Mouse (Mus musculus) heart, adult 2 months (tissue): ENCODE data around the gene Alpl. TPM values are rescaled to one million over a fixed set of nuclear protein-coding genes. Genes with fewer than 3 reads are reported as not detected.

Experiments used
- DNase-seq, 2 experiments: peaks; one replicate each; pipeline ENCODE4 v3.0.0; 2021
- H3K27ac ChIP-seq: fragments of 200-600 bp; 2 replicates; pipeline ENCODE4 v1.8.1; 2022
- H3K27me3 ChIP-seq: fragments of 200-500 bp; 2 replicates; pipeline ENCODE4 v1.6.1; 2012; ENCODE audit warnings: mild to moderate bottlenecking, low read length, inconsistent platforms, mixed read lengths; ENCODE audit not compliant: control insufficient read depth, insufficient read depth
- H3K36me3 ChIP-seq: fragments of 200-500 bp; 2 replicates; pipeline ENCODE4 v1.6.1; 2012; ENCODE audit warnings: low read length, inconsistent platforms; ENCODE audit not compliant: control insufficient read depth, insufficient read depth
- H3K4me1 ChIP-seq: fragments of 200-500 bp; 2 replicates; pipeline ENCODE4 v1.6.1; 2011; ENCODE audit warnings: low read length; ENCODE audit not compliant: control insufficient read depth, insufficient read depth
- H3K4me3 ChIP-seq: fragments of 200-600 bp; 2 replicates; pipeline ENCODE4 v1.8.1; 2022
- H3K79me2 ChIP-seq: fragments of 200-500 bp; replicated peaks from 2 replicates; pipeline ENCODE4 v1.6.1; 2012; ENCODE audit warnings: mild to moderate bottlenecking, inconsistent platforms, low read length, moderate library complexity, mixed read lengths; ENCODE audit not compliant: control insufficient read depth, insufficient read depth
- H3K9ac ChIP-seq: fragments of 200-500 bp; 2 replicates; pipeline ENCODE4 v1.6.1; 2012; ENCODE audit warnings: low read depth, mild to moderate bottlenecking, control low read depth, inconsistent platforms, low read length, mixed read lengths
- CTCF ChIP-seq: fragments of 200-600 bp; IDR thresholded peaks from 2 replicates; pipeline ENCODE4 v1.8.1; 2022; ENCODE audit warnings: antibody characterized with exemption, mild to moderate bottlenecking, moderate library complexity
- EP300 ChIP-seq: fragments of 200-500 bp; IDR thresholded peaks from 2 replicates; pipeline ENCODE4 v1.6.1; 2011; ENCODE audit warnings: low read depth, low read length, control low read depth; ENCODE audit not compliant: insufficient read depth
- POLR2A ChIP-seq: fragments of 200-500 bp; IDR thresholded peaks from 2 replicates; pipeline ENCODE4 v1.6.1; 2011; ENCODE audit warnings: mild to moderate bottlenecking, low read depth, low read length, control low read depth; ENCODE audit not compliant: insufficient read depth
- WGBS: fragments of 180-500 bp; shearing (Covaris S2); methylation state at CpG from one replicate; pipeline ENCODE4 v1.1.7; 2018; 5-methylcytosine and 5-hydroxymethylcytosine counted together
- intact Hi-C: fragments of 180-260 bp; cut with DNase I; formaldehyde crosslinking; loops from one replicate; pipeline ENCODE4 v1.15.1; 2025
- polyA plus RNA-seq: library from polyadenylated mRNA; depleted of rRNA; stranded (reverse); fragments of >200 nt; gene quantifications from 2 replicates; pipeline ENCODE4 v1.2.3, GENCODE M21; 2012
- total RNA-seq, 2 experiments: library from RNA; stranded (reverse); gene quantifications; 2 replicates each; pipeline ENCODE4 v1.2.3; 2021

The Alpl gene
- total and polyA plus RNA-seq, 3 experiments: 33.2 to 64.8 (median 55.6) TPM

GRCm38 (mm10) chr4:137820721-137821120 is 24.5 kb upstream of the Alpl start:
- DNase-seq: peak in 1 of 2 experiments; percentile 35
- WGBS: 18% methylated on average over 3 of the region's 3 CpGs
- intact Hi-C loops: no loop called here

GRCm38 (mm10) chr4:137819487-137819886 is 23.3 kb upstream of the Alpl start:
- Histone ChIP-seq H3K4me3 (no peak overlapping the region), H3K4me1 (peaks cover 11% of the 10 kb centered on the region), H3K36me3 (no peaks in the 10 kb centered on the region), H3K27ac (peak overlapping the region; percentile 36), H3K27me3 (no peaks in the 10 kb centered on the region), H3K79me2 (no peaks in the 10 kb centered on the region), H3K9ac (no peak overlapping the region)
- intact Hi-C loops: no loop called here
- 58% methylated on average over 2 of the region's 2 CpGs for WGBS
- DNase-seq: no peak
- TF ChIP-seq CTCF (no peak), EP300 (no peak), POLR2A (no peak)

More at GRCm38 (mm10) chr4:137820721-137821120, 24.5 kb upstream of the Alpl start:
- Histone ChIP-seq H3K9ac (no peak overlapping the region), H3K27ac (peak overlapping the region; percentile 65), H3K36me3 (no peaks in the 10 kb centered on the region), H3K4me3 (no peak overlapping the region), H3K4me1 (peaks cover 8% of the 10 kb centered on the region), H3K27me3 (no peaks in the 10 kb centered on the region), H3K79me2 (no peaks in the 10 kb centered on the region)
- 0 out of 2 replicates have a peak, but pooled peaks have one; percentile 17 for TF ChIP-seq POLR2A
- peak; percentile 68; the same call in 1 of the 2 replicates for TF ChIP-seq EP300
- TF ChIP-seq CTCF: no peak

DNA sequence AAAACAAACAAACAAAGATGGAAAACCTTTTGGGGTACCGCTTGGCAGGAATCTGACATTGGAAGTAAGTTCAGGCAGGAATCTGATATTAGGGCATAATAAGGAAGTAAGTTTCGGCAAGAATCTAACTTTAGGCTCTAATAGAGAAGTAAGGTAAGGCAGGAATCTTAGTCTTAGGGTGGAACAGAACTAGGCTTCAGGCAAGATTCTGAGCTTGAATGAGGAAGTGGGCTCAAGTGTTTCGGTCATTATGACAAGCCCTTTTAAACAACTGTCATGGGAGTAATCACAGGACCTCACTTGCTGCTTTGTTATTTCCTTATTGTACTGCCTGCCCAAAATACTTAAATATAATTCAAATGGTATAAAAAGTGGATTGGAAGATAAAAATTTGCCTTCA is 22.2 kb upstream of the Alpl start:
- Histone ChIP-seq H3K27me3 (no peaks in the 10 kb centered on the region), H3K4me3 (no peak overlapping the region), H3K36me3 (no peaks in the 10 kb centered on the region), H3K9ac (no peak overlapping the region), H3K27ac (no peak overlapping the region), H3K4me1 (peaks cover 18% of the 10 kb centered on the region), H3K79me2 (no peaks in the 10 kb centered on the region)
- DNase-seq: no peak
- 69% methylated on average over 3 of the region's 3 CpGs for WGBS
- intact Hi-C loops: no loop called here
- TF ChIP-seq EP300: no peak
- no peak for TF ChIP-seq CTCF
- no peak for TF ChIP-seq POLR2A

DNA sequence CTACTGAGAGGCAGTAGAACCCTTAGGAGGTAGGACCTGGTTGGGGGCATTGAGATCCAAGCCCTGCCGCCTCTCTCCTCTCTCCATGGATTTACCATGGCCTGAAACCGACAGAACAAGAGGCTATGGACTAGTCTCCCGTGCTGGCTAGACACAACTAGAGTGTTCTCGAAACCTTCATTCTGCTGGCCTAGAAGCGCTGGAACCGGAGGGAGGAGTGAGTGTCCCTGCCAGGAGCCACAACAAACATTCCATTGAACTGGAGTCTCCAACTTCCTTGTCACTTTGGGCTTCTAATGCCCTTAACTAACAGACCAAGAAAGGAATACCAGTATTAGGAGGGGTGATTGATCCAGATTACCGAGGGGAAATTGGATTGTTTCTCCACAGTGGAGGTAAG is 20.0 kb upstream of the Alpl start:
- peak overlapping the region; percentile 24; the same call in 1 of the 2 replicates for H3K27ac ChIP-seq
- DNase-seq: peak in 1 of 2 experiments; percentile 39
- 45% methylated on average over 7 of the region's 7 CpGs for WGBS
- H3K4me1 ChIP-seq: peaks cover 22% of the 10 kb centered on the region
- intact Hi-C loops: no loop called here
- no peak overlapping the region for H3K9ac ChIP-seq
- no peaks in the 10 kb centered on the region for H3K36me3 ChIP-seq
- TF ChIP-seq CTCF: no peak
- TF ChIP-seq EP300: no peak
- TF ChIP-seq POLR2A: no peak
- no peaks in the 10 kb centered on the region for H3K27me3 ChIP-seq
- H3K79me2 ChIP-seq: no peaks in the 10 kb centered on the region
- no peak overlapping the region for H3K4me3 ChIP-seq

DNA sequence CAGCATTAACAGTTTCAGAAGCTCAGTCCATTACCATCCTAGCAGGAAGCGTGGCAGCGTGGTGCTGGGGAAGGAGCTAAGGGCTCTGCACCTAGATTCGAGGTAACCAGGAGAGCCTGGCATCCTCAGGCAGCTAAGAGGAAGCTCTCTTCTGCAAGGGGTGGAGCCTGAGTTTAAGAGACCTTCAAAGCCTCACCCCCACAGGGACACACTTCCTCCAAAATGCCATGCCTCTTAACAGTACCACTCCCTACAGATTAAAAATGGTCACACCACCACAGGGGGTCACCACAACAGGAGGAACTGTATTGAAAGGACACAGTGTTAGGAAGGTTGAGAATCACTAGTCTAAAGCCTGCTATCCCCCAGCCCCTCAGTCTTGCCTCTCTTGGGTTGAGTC is 19.3 kb upstream of the Alpl start:
- 79% methylated on average over 3 of the region's 3 CpGs for WGBS
- Histone ChIP-seq H3K9ac (no peak overlapping the region), H3K36me3 (no peaks in the 10 kb centered on the region), H3K79me2 (no peaks in the 10 kb centered on the region), H3K4me3 (no peak overlapping the region), H3K27me3 (no peaks in the 10 kb centered on the region), H3K27ac (no peak overlapping the region), H3K4me1 (peaks cover 20% of the 10 kb centered on the region)
- no peak for TF ChIP-seq POLR2A
- no peak for TF ChIP-seq EP300
- intact Hi-C loops: no loop called here
- no peak for DNase-seq

DNA sequence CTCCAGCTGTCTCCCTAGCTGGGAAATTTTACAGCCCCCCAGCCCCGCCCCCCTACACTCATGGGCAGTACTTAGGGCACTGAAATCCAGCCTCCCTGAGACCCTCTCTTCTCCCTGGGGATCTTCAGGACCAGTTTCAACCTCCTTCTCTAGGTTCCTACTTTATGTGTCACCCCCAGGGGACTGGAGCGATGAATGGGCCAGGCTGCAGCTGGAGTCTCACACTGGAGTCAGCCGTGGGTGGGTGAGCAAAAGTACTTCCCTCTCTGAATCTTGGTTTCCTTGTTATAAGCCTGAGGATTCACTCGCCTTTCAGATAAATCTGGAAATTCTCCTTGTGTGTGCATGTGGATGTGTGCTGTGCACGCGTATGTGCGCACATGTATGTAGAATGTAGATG is 18.0 kb upstream of the Alpl start:
- no peaks in the 10 kb centered on the region for H3K27me3 ChIP-seq
- WGBS: 64% methylated on average over 7 of the region's 7 CpGs
- intact Hi-C loops: no loop called here
- H3K4me3 ChIP-seq: no peak overlapping the region
- no peaks in the 10 kb centered on the region for H3K79me2 ChIP-seq
- H3K4me1 ChIP-seq: peaks cover 19% of the 10 kb centered on the region
- DNase-seq: peak in 1 of 2 experiments; percentile 38
- peak overlapping the region; percentile 77; the same call in 1 of the 2 replicates for H3K27ac ChIP-seq
- no peak for TF ChIP-seq EP300
- TF ChIP-seq CTCF: no peak
- TF ChIP-seq POLR2A: no peak
- H3K9ac ChIP-seq: no peak overlapping the region
- H3K36me3 ChIP-seq: no peaks in the 10 kb centered on the region
